Mouse (Mus musculus) heart, adult 10 weeks (tissue): Measurements from ENCODE around the gene Tbk1. TPM values are rescaled to one million over a fixed set of nuclear protein-coding genes. Genes with fewer than 3 reads are reported as not detected.

Experiments
- polyA plus RNA-seq: library from polyadenylated mRNA; stranded (reverse); fragments of 350-450 nt; fragmentation: Illumina TruSeq; extraction: RNeasy Lipid Tissue Mini Kit (QIAGEN cat#74804); gene quantifications from one replicate; pipeline ENCODE4 v1.2.3, GENCODE M21; 2014; ENCODE audit warnings: low read depth, low replicate concordance

Tbk1 gene
- polyA plus RNA-seq, result 20.7 TPM

GRCm38 (mm10) chr10:121586675-121587370, at the start of gene Tbk1:
Tbk1 (minus strand) TSS chr10:121586787.

GRCm38 (mm10) chr10:121626186-121626882, 39.7 kb upstream of the Tbk1 start, which contains the start of gene Xpot:
Xpot (minus strand) TSS chr10:121626332.

Other genes with a start within 250 kb of the Tbk1 start
- gene Tbc1d30, start 235.5 kb downstream of the Tbk1 start, polyA plus RNA-seq, result 1.6 TPM
- gene Gns, start 221.7 kb downstream of the Tbk1 start, polyA plus RNA-seq, result 73.6 TPM
- 111 TPM for gene Rassf3, start 110.4 kb downstream of the Tbk1 start, polyA plus RNA-seq
- gene Xpot, start 39.5 kb upstream of the Tbk1 start, polyA plus RNA-seq, result 33.3 TPM
- not detected for gene D930020B18Rik, start 54.8 kb upstream of the Tbk1 start, polyA plus RNA-seq
- gene BC048403, start 153.2 kb upstream of the Tbk1 start, polyA plus RNA-seq, result 2.1 TPM